Mouse (Mus musculus): ENCODE measurements around the gene Usp39. TPM values are rescaled to one million over a fixed set of nuclear protein-coding genes. Genes with fewer than 3 reads are reported as not detected.
A peak's percentile ranks its signal among the peaks of the same experiment; 100 is the strongest.

Usp39 gene
- total RNA-seq (2014; fragmentation: Nextera tagmentation): 66.8 and 72.5 TPM in 2 replicates
- 121 and 147 TPM in 2 replicates for total RNA-seq (2017)

GRCm38 (mm10) chr6:72345074-72345567, at the start of gene Usp39:
Gene Usp39 (minus strand): TSS chr6:72345184.
- peak; percentile 85 for ATAC-seq (replicated peaks; ENCODE audit: low FRiP score, low TSS enrichment, poor library complexity, severe bottlenecking)

GRCm38 (mm10) chr6:72392341-72392740, 47.4 kb upstream of the Usp39 start:
- no peak for ATAC-seq (replicated peaks; ENCODE audit: low FRiP score, low TSS enrichment, poor library complexity, severe bottlenecking)

GRCm38 (mm10) chr6:72390795-72391521, 46.0 kb upstream of the Usp39 start:
- peak; percentile 20; the same call in 1 of the 2 replicates for ATAC-seq (replicated peaks; ENCODE audit: low FRiP score, low TSS enrichment, poor library complexity, severe bottlenecking)

- peak; percentile 15; the same call in 1 of the 2 replicates for ATAC-seq (replicated peaks; ENCODE audit: low FRiP score, low TSS enrichment, poor library complexity, severe bottlenecking)
These were observed 45.2 kb upstream of the Usp39 start, which contains the start of gene Vamp8 for GRCm38 (mm10) chr6:72389941-72390771. Gene Vamp8 (minus strand): TSS chr6:72390703.

- peak; percentile 85 for ATAC-seq (replicated peaks; ENCODE audit: low FRiP score, low TSS enrichment, poor library complexity, severe bottlenecking)
These were observed 44.5 kb upstream of the Usp39 start for GRCm38 (mm10) chr6:72389471-72389940.

GRCm38 (mm10) chr6:72388791-72389329, 43.9 kb upstream of the Usp39 start:
- ATAC-seq (replicated peaks; ENCODE audit: low FRiP score, low TSS enrichment, poor library complexity, severe bottlenecking): no peak

- ATAC-seq (replicated peaks; ENCODE audit: low FRiP score, low TSS enrichment, poor library complexity, severe bottlenecking): no peak
These were observed 43.3 kb upstream of the Usp39 start for GRCm38 (mm10) chr6:72388266-72388665.

GRCm38 (mm10) chr6:72387816-72388215, 42.8 kb upstream of the Usp39 start:
- ATAC-seq (replicated peaks; ENCODE audit: low FRiP score, low TSS enrichment, poor library complexity, severe bottlenecking): no peak

- ATAC-seq (replicated peaks; ENCODE audit: low FRiP score, low TSS enrichment, poor library complexity, severe bottlenecking): no peak
These were observed 41.6 kb upstream of the Usp39 start for GRCm38 (mm10) chr6:72386561-72386960.

- no peak for ATAC-seq (replicated peaks; ENCODE audit: low FRiP score, low TSS enrichment, poor library complexity, severe bottlenecking)
These were observed 40.3 kb upstream of the Usp39 start for GRCm38 (mm10) chr6:72385258-72385657.

GRCm38 (mm10) chr6:72383952-72384351, 39.0 kb upstream of the Usp39 start:
- ATAC-seq (replicated peaks; ENCODE audit: low FRiP score, low TSS enrichment, poor library complexity, severe bottlenecking): peak; percentile 83

- ATAC-seq (replicated peaks; ENCODE audit: low FRiP score, low TSS enrichment, poor library complexity, severe bottlenecking): no peak
These were observed 38.3 kb upstream of the Usp39 start for GRCm38 (mm10) chr6:72383142-72383820.

GRCm38 (mm10) chr6:72382494-72382893, 37.5 kb upstream of the Usp39 start:
- no peak for ATAC-seq (replicated peaks; ENCODE audit: low FRiP score, low TSS enrichment, poor library complexity, severe bottlenecking)

- peak; percentile 72 for ATAC-seq (replicated peaks; ENCODE audit: low FRiP score, low TSS enrichment, poor library complexity, severe bottlenecking)
These were observed 35.3 kb upstream of the Usp39 start, which contains the start of gene Vamp5 for GRCm38 (mm10) chr6:72380131-72380770. Gene Vamp5 (minus strand): TSS chr6:72380468.

- no peak for ATAC-seq (replicated peaks; ENCODE audit: low FRiP score, low TSS enrichment, poor library complexity, severe bottlenecking)
These were observed 34.6 kb upstream of the Usp39 start for GRCm38 (mm10) chr6:72379377-72380130.

GRCm38 (mm10) chr6:72378510-72379234, 33.7 kb upstream of the Usp39 start:
- ATAC-seq (replicated peaks; ENCODE audit: low FRiP score, low TSS enrichment, poor library complexity, severe bottlenecking): no peak

GRCm38 (mm10) chr6:72374820-72375563, 30.0 kb upstream of the Usp39 start:
- ATAC-seq (replicated peaks; ENCODE audit: low FRiP score, low TSS enrichment, poor library complexity, severe bottlenecking): 0 out of 2 replicates have a peak, but pooled peaks have one; percentile 15
